Mouse (Mus musculus) spleen, adult 2 months (tissue): ENCODE measurements around the gene Llgl1. TPM values are rescaled to one million over a fixed set of nuclear protein-coding genes. Genes with fewer than 3 reads are reported as not detected.

ENCODE experiments used
- DNase-seq, 2 experiments: peaks; one replicate each; pipeline versions ENCODE4 v3.0.0 to v3.0.0-alpha.2; 2012 to 2021; ENCODE audit warnings: low spot score in 2 of 2, low read depth in 1 of 2
- H3K27ac ChIP-seq: fragments of 200-500 bp; 2 replicates; pipeline ENCODE4 v1.5.1; 2012; ENCODE audit warnings: low read length, inconsistent platforms; ENCODE audit not compliant: insufficient read depth
- H3K27me3 ChIP-seq: fragments of 200-500 bp; 2 replicates; pipeline ENCODE4 v1.6.1; 2012; ENCODE audit warnings: mild to moderate bottlenecking, moderate library complexity, low read length, inconsistent platforms; ENCODE audit not compliant: control insufficient read depth, insufficient read depth
- H3K36me3 ChIP-seq: fragments of 200-500 bp; 2 replicates; pipeline ENCODE4 v1.6.1; 2012; ENCODE audit warnings: mild to moderate bottlenecking, low read length, inconsistent platforms; ENCODE audit not compliant: control insufficient read depth, insufficient read depth
- H3K4me1 ChIP-seq: fragments of 200-500 bp; 2 replicates; pipeline ENCODE4 v1.6.1; 2011; ENCODE audit warnings: inconsistent platforms; ENCODE audit not compliant: control insufficient read depth, insufficient read depth, insufficient read length
- H3K4me3 ChIP-seq: fragments of 200-500 bp; 2 replicates; pipeline ENCODE4 v1.5.1; 2011; ENCODE audit warnings: mild to moderate bottlenecking, inconsistent platforms; ENCODE audit not compliant: insufficient read depth, insufficient read length; ENCODE audit errors: extremely low read depth
- CTCF ChIP-seq: fragments of 200-500 bp; IDR thresholded peaks from 2 replicates; pipeline ENCODE4 v1.5.1; 2011; ENCODE audit warnings: mild to moderate bottlenecking, inconsistent platforms; ENCODE audit not compliant: insufficient read depth, insufficient read length, insufficient replicate concordance; ENCODE audit errors: extremely low read depth
- POLR2A ChIP-seq: fragments of 200-500 bp; IDR thresholded peaks from 2 replicates; pipeline ENCODE4 v1.6.1; 2011; ENCODE audit warnings: low read depth, low read length, inconsistent platforms
- WGBS: fragments of 180-500 bp; shearing (Covaris S2); methylation state at CpG from one replicate; pipeline ENCODE4 v1.1.7; 2018; 5-methylcytosine and 5-hydroxymethylcytosine counted together
- polyA plus RNA-seq: library from polyadenylated mRNA; depleted of rRNA; stranded (reverse); fragments of >200 nt; gene quantifications from 2 replicates; pipeline ENCODE4 v1.2.3, GENCODE M21; 2012; rRNA removed

The Llgl1 gene
- 38.6 and 50.7 TPM in 2 replicates for polyA plus RNA-seq

DNA sequence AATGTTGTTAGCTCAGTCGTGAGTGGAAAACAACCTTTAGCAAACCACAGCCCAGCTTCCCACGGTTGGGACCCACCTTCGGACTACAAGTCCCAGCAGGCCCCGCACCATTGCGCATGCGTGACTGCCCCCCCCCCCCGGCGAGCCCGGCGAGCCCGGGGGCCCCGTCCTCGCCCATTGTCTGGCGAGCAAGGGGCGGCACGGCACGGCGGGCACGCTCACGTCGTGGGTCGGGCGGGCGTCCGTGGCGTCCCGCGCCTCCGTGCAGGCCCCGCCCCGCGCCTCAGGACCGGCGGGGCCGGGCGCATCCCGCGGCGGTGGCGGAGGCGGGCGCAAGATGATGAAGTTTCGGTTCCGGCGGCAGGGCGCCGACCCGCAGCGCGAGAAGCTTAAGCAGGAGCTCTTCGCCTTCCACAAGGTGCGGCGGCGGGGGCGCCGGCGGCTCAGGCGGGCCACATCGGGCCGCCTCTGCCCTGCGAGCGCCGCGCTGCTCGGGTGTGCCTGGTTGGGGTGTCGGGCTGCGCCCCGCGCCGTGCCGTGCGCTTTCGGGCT is at the start of gene Llgl1:
TSS of gene Llgl1 (plus strand) at position 200 of the 552 bp plus-strand sequence.
- TF ChIP-seq CTCF (no peak), POLR2A (peak; percentile 34; the same call in 1 of the 2 replicates)
- peaks cover 6% of the 10 kb centered on the region; the same call in 1 of the 2 replicates for H3K4me1 ChIP-seq
- peak within 1 kb of the TSS; percentile 74 for H3K4me3 ChIP-seq
- H3K36me3 ChIP-seq: no peaks in the 10 kb centered on the region
- H3K27me3 ChIP-seq: no peaks in the 10 kb centered on the region
- WGBS: under 1% methylated on average over 70 of the region's 73 CpGs
- DNase-seq: peak; percentile 65 to 74
- peak within 1 kb of the TSS; percentile 73 for H3K27ac ChIP-seq

DNA sequence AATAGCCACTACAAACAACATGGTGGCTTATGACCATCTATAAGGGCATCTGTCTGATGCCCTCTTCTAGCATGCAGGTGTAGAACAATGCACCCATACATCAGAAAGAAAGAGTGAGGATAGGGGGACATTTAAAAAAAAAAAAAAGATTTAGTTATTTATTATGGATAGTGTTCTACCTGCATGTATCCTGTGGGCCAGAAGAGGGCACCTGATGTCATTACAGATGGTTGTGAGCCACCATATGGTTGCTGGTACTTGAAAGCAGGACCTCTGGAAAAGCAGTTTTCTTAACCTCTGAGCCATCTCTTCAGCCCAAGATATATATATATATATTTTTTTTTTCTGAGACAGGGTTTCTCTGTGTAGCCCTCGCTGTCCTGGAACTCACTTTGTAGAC is 3.4 kb upstream of the Llgl1 start:
- Histone ChIP-seq H3K27ac (no peak overlapping the region), H3K4me3 (no peak overlapping the region), H3K4me1 (peaks cover 3% of the 10 kb centered on the region; the same call in 1 of the 2 replicates), H3K36me3 (no peaks in the 10 kb centered on the region), H3K27me3 (no peaks in the 10 kb centered on the region)
- TF ChIP-seq CTCF (no peak), POLR2A (no peak)
- no peak for DNase-seq
- 68% methylated on average over 1 of the region's 1 CpGs for WGBS

DNA sequence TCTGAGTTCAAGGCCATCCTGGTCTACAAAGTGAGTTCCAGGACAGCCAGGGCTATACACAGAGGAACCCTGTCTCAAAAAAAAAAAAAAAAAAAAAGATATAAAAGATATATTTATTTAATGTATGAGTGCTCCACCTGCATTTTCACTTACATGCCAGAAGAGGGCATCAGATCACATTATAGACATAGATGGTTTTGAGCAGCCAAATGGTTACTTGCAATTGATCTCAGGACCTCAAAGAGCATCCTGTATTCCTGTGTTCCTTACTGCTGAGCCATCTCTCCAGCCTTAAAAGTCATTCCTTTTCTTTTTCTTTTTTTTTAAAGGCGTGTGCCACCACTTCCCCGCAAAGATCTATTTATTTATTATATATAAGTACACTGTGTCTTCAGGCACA is 2.0 kb upstream of the Llgl1 start:
- Histone ChIP-seq H3K27me3 (no peaks in the 10 kb centered on the region), H3K27ac (no peak overlapping the region), H3K36me3 (no peaks in the 10 kb centered on the region), H3K4me1 (peaks cover 3% of the 10 kb centered on the region; the same call in 1 of the 2 replicates), H3K4me3 (no peak overlapping the region)
- peak in 1 of 2 experiments; percentile 28 for DNase-seq
- 49% methylated on average over 2 of the region's 2 CpGs for WGBS
- TF ChIP-seq CTCF (no peak), POLR2A (no peak)

DNA sequence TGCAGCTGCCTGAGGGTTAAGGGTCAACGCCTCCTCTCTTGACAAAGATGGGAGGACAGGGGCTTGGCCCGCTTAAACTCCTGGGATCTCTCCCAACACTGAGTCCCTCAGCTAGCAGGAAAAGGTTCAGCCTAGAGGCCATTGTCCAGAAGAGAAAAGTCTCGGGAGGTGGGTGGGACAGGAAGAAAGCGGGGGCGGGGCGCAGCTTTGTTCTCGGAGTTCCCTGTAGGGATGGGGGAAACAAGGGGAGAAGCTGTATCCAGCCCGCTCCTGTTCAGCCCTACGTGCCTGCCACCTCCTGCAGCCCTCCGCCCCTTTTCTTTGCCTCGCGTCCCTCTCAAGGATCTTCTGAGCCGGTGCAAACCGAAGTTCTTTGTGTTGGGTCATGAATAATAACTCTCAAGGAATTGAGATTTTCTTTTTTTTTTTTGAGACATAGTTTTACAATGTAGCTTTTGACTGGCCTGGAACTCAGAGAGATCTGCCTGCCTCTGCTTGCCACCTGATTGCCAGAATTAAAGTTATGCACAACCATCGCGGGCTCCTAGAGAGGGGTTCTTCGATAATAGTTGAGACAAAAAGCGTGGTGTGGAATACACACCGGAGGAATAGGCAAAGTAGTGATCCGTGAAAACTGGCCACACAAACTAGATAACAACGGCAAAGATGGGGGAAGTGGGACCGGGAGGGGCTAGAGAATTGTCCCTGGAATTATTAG is 558 bp upstream of the Llgl1 start:
- H3K27ac ChIP-seq: peak overlapping the region; percentile 57
- H3K27me3 ChIP-seq: no peaks in the 10 kb centered on the region
- no peaks in the 10 kb centered on the region for H3K36me3 ChIP-seq
- WGBS: 8% methylated on average over 22 of the region's 22 CpGs
- TF ChIP-seq POLR2A (no peak), CTCF (no peak)
- H3K4me1 ChIP-seq: peaks cover 6% of the 10 kb centered on the region; the same call in 1 of the 2 replicates
- H3K4me3 ChIP-seq: peak overlapping the region; percentile 74
- DNase-seq: no peak

DNA sequence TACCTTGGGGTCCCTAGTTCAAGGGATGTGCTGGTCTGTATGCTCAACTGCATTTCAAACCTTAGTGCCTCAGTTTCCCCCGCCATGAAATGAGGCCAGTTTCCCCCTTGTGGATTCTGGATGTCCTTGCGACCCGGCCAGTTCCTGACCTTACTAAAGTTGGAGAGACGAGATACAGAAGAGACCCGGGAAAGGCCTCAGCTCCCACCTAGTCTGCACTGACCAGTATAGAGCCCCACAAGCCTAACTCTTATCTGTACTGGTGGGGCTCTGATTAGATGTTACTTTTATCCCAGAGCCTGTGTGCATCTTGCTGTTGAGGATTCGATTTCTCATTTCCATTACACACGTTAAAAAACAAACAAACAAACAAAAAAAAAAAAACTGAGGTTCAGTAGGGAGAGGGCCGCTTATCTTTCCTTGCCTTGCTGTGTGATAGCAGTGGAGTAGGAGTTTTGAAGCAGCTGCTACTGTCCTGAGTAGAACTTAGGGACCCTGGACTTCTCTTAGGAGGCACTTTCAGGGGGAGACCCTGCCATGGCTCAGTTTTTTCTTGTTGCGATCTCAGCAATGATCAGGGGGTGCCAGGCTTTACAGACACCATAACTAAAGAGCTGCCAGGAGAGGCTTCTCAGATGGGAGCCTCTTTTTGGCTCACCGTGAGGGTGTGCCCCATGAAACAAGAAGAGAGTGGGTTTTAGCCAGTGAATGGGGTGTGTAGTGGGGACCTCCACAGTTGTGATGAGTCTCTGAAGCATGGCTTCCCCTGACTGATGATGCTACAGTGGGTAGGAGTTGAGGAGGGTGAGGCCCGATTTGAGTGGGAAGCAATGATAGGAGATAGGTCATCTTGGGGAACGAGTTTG is 1.0 kb downstream of the Llgl1 start:
- Histone ChIP-seq H3K4me3 (peak overlapping the region; percentile 74), H3K36me3 (0 out of 2 replicates have a peak, but pooled peaks cover 1% of the 10 kb centered on the region), H3K4me1 (peaks cover 6% of the 10 kb centered on the region; the same call in 1 of the 2 replicates), H3K27ac (no peak overlapping the region), H3K27me3 (no peaks in the 10 kb centered on the region)
- DNase-seq: no peak
- WGBS: 51% methylated on average over 12 of the region's 12 CpGs
- TF ChIP-seq CTCF: no peak
- TF ChIP-seq POLR2A: no peak

DNA sequence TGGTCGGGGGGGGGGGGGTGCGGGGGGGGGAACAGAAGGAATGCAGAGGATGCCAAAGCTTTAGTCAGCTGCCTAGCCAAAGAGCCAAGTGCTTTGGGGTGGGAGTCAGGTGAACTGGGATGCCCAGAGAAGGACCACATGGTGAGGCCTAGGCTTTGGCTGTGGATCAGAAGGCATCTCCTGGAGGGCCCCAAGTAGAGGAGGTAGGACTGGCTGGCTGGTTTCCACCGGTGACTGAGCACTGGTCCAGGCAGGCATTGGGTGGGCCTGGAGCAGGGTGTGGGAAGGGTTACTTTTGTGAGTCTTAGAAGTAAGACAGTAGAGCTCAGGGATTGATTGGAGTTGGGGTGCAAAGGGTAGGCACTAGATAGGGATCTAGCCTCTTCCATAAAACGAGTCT is 2.1 kb downstream of the Llgl1 start:
- Histone ChIP-seq H3K27me3 (no peaks in the 10 kb centered on the region), H3K36me3 (peaks cover 8% of the 10 kb centered on the region; the same call in 1 of the 2 replicates), H3K27ac (no peak overlapping the region), H3K4me3 (no peak overlapping the region), H3K4me1 (peaks cover 6% of the 10 kb centered on the region; the same call in 1 of the 2 replicates)
- WGBS: 78% methylated on average over 4 of the region's 4 CpGs
- no peak for DNase-seq
- TF ChIP-seq POLR2A (no peak), CTCF (no peak)
